Mouse (Mus musculus): ENCODE data around the gene Gm45837. TPM values are rescaled to one million over a fixed set of nuclear protein-coding genes. Genes with fewer than 3 reads are reported as not detected.

Gm45837 gene
- polyA plus RNA-seq, 2 experiments, result not detected

DNA sequence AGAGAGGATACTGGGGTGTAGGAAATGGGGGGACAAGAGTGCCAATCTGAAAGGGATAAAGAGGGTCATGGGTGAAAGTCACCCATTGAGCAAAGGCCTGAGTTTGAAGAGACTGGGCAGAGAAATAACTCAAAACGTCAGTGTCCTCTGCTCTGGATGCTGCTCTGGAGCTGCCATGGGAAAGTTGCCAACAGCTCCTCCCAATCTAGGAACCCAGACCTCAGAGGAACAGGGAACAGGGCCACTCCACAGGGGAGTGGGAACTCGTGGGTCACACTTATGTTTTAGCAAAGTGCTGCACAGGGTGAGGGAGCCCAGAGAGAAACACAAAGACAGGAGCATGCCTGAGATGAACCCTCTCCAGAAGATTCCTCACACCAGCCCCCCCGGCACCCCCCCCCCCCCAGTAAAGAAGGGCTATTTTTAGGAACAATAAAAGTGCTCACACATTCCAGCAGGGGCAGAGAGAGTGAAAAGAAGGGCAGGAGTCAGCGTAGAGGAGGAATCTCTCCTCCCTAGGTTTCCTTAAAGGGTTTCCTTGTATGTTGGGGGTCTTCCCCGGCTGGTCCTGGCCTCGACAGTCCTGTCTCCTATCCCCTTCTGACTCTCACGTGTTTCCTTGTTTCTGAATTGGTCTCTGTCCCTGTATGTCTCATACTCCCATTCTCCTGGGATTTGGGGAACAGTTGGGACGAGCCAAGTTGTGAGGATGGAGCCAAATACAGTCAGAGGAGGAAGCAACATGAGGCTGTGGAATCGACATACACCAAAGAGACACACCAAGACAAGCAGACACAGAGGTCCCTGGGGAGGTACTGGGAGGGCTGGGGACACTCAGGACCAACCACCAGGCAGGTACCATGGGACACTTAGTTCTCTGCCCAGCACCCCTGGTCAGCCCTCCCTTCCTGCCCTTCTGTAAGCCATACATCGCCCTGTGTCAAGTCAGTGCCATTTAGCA, 62.2 kb downstream of the Gm45837 start:
- H3K4me3 ChIP-seq (ENCODE audit: insufficient read depth in 1 of 2, low read depth in 2 of 2, low read length in 2 of 2), result no peak overlapping the region
- 36% methylated on average over 10 of the region's 10 CpGs for WGBS (ENCODE audit: insufficient replicate concordance)
- no peak overlapping the region for H3K27ac ChIP-seq
- H3K4me1 ChIP-seq (replicated peaks; ENCODE audit: control insufficient read depth in 2 of 2, insufficient read depth in 2 of 2, low read length in 1 of 2), result no peaks in the 10 kb centered on the region
- no peaks in the 10 kb centered on the region for H3K36me3 ChIP-seq (replicated peaks; ENCODE audit: control insufficient read depth, insufficient read depth, low read depth)
- DNase-seq (ENCODE audit: low read depth in 3 of 3, low spot score in 3 of 3) (no peak), ATAC-seq (ENCODE audit: insufficient read depth) (no peak)
- no peak overlapping the region for H3K9ac ChIP-seq (replicated peaks)
- H3K4me2 ChIP-seq (ENCODE audit: low read depth), result no peak overlapping the region
- no peaks in the 10 kb centered on the region for H3K9me3 ChIP-seq (ENCODE audit: control insufficient read depth, low read length)
- TF ChIP-seq CTCF (IDR thresholded peaks at IDR 0.05; ENCODE audit: low read depth) (no peak), EP300 (IDR thresholded peaks at IDR 0.05; ENCODE audit: low read depth) (no peak)
- no peaks in the 10 kb centered on the region for H3K27me3 ChIP-seq (ENCODE audit: control insufficient read depth, insufficient read depth, low read length)

DNA sequence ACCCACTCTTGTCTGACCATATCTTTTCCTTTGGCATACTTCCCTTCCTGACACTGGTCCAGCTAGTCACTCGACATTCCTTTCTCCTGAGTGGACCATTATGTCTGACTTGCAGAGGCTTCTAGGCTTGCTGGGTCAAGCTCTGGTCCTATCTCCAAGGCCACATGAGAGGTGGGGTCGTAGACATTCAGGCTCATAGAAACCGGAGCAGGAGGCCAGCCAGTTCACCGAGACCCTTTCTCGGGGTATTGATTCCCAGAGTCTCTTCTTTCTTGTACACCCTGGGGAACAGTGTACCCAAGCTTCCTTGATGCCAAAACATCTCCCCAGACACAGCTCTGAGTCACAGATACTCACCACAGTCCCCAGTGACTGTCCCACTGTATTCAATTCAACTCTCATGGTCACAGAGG, 63.7 kb downstream of the Gm45837 start:
- ATAC-seq (ENCODE audit: insufficient read depth) (no peak), DNase-seq (ENCODE audit: low read depth in 3 of 3, low spot score in 3 of 3) (no peak)
- TF ChIP-seq EP300 (IDR thresholded peaks at IDR 0.05; ENCODE audit: low read depth) (no peak), CTCF (IDR thresholded peaks at IDR 0.05; ENCODE audit: low read depth) (no peak)
- H3K36me3 ChIP-seq (replicated peaks; ENCODE audit: control insufficient read depth, insufficient read depth, low read depth), result no peaks in the 10 kb centered on the region
- H3K27ac ChIP-seq, result no peak overlapping the region
- H3K4me2 ChIP-seq (ENCODE audit: low read depth), result no peak overlapping the region
- no peaks in the 10 kb centered on the region for H3K27me3 ChIP-seq (ENCODE audit: control insufficient read depth, insufficient read depth, low read length)
- WGBS (ENCODE audit: insufficient replicate concordance), result 64% methylated on average over 5 of the region's 5 CpGs
- no peak overlapping the region for H3K4me3 ChIP-seq (ENCODE audit: insufficient read depth in 1 of 2, low read depth in 2 of 2, low read length in 2 of 2)
- H3K4me1 ChIP-seq (replicated peaks; ENCODE audit: control insufficient read depth in 2 of 2, insufficient read depth in 2 of 2, low read length in 1 of 2), result no peaks in the 10 kb centered on the region
- no peak overlapping the region for H3K9ac ChIP-seq (replicated peaks)
- no peaks in the 10 kb centered on the region for H3K9me3 ChIP-seq (ENCODE audit: control insufficient read depth, low read length)

GRCm38 (mm10) chr7:101476028-101476427, 65.3 kb downstream of the Gm45837 start:
- Histone ChIP-seq H3K4me1 (replicated peaks; ENCODE audit: control insufficient read depth in 2 of 2, insufficient read depth in 2 of 2, low read length in 1 of 2) (no peaks in the 10 kb centered on the region), H3K4me2 (ENCODE audit: low read depth) (no peak overlapping the region), H3K27me3 (ENCODE audit: control insufficient read depth, insufficient read depth, low read length) (no peaks in the 10 kb centered on the region), H3K27ac (no peak overlapping the region), H3K36me3 (replicated peaks; ENCODE audit: control insufficient read depth, insufficient read depth, low read depth) (no peaks in the 10 kb centered on the region), H3K9ac (replicated peaks) (no peak overlapping the region), H3K4me3 (ENCODE audit: insufficient read depth in 1 of 2, low read depth in 2 of 2, low read length in 2 of 2) (no peak overlapping the region), H3K9me3 (ENCODE audit: control insufficient read depth, low read length) (no peaks in the 10 kb centered on the region)
- no peak for DNase-seq (ENCODE audit: low read depth in 3 of 3, low spot score in 3 of 3)
- TF ChIP-seq CTCF (IDR thresholded peaks at IDR 0.05; ENCODE audit: low read depth), result no peak
- no peak for TF ChIP-seq EP300 (IDR thresholded peaks at IDR 0.05; ENCODE audit: low read depth)
- ATAC-seq (ENCODE audit: insufficient read depth), result no peak
- WGBS (ENCODE audit: insufficient replicate concordance), result 48% methylated on average over 3 of the region's 3 CpGs

DNA sequence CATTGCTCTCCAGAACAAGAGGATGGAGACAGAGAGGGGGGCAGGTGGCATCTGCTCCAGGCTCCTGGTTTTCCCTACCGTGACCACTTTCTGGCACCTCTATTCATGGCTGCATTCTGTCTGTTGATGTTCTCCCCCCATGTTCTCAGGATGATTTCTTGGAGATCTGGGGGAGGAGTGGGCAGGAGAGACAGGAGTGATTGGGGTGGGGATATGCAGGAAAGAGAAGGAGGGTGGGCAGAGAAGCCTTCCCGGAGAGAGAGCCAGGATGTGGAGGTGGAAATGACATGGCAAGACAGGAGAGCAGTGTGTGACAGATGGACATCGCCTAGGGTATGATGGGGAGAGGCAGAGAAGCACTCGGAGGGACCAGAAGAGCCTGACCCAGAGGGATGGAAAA, 65.8 kb downstream of the Gm45837 start:
- ATAC-seq (ENCODE audit: insufficient read depth) (no peak), DNase-seq (ENCODE audit: low read depth in 3 of 3, low spot score in 3 of 3) (no peak)
- H3K27ac ChIP-seq, result no peak overlapping the region
- H3K4me1 ChIP-seq (replicated peaks; ENCODE audit: control insufficient read depth in 2 of 2, insufficient read depth in 2 of 2, low read length in 1 of 2), result no peaks in the 10 kb centered on the region
- H3K4me2 ChIP-seq (ENCODE audit: low read depth), result no peak overlapping the region
- no peaks in the 10 kb centered on the region for H3K27me3 ChIP-seq (ENCODE audit: control insufficient read depth, insufficient read depth, low read length)
- H3K4me3 ChIP-seq (ENCODE audit: insufficient read depth in 1 of 2, low read depth in 2 of 2, low read length in 2 of 2), result no peak overlapping the region
- no peaks in the 10 kb centered on the region for H3K36me3 ChIP-seq (replicated peaks; ENCODE audit: control insufficient read depth, insufficient read depth, low read depth)
- no peak overlapping the region for H3K9ac ChIP-seq (replicated peaks)
- no peak for TF ChIP-seq EP300 (IDR thresholded peaks at IDR 0.05; ENCODE audit: low read depth)
- TF ChIP-seq CTCF (IDR thresholded peaks at IDR 0.05; ENCODE audit: low read depth), result no peak
- WGBS (ENCODE audit: insufficient replicate concordance), result 52% methylated on average over 4 of the region's 4 CpGs
- H3K9me3 ChIP-seq (ENCODE audit: control insufficient read depth, low read length), result no peaks in the 10 kb centered on the region

- Histone ChIP-seq H3K9ac (replicated peaks) (no peak overlapping the region), H3K4me3 (ENCODE audit: insufficient read depth in 1 of 2, low read depth in 2 of 2, low read length in 2 of 2) (no peak overlapping the region), H3K4me2 (ENCODE audit: low read depth) (no peak overlapping the region), H3K4me1 (replicated peaks; ENCODE audit: control insufficient read depth in 2 of 2, insufficient read depth in 2 of 2, low read length in 1 of 2) (no peaks in the 10 kb centered on the region), H3K27me3 (ENCODE audit: control insufficient read depth, insufficient read depth, low read length) (no peaks in the 10 kb centered on the region), H3K36me3 (replicated peaks; ENCODE audit: control insufficient read depth, insufficient read depth, low read depth) (no peaks in the 10 kb centered on the region), H3K27ac (no peak overlapping the region), H3K9me3 (ENCODE audit: control insufficient read depth, low read length) (no peaks in the 10 kb centered on the region)
- no peak for DNase-seq (ENCODE audit: low read depth in 3 of 3, low spot score in 3 of 3)
- WGBS (ENCODE audit: insufficient replicate concordance), result 53% methylated on average over 5 of the region's 5 CpGs
- TF ChIP-seq EP300 (IDR thresholded peaks at IDR 0.05; ENCODE audit: low read depth) (no peak), CTCF (IDR thresholded peaks at IDR 0.05; ENCODE audit: low read depth) (no peak)
- ATAC-seq (ENCODE audit: insufficient read depth), result no peak
These were observed 66.5 kb downstream of the Gm45837 start for GRCm38 (mm10) chr7:101477200-101477599.

Measured in liver, embryonic 14.5 days (tissue).